Mouse (Mus musculus): ENCODE measurements around the gene Vps11.
"Not testable (repeated sequence)": the region's sequence is repeated elsewhere in the genome, so short reads cannot be mapped to it uniquely, and the experiment has no call there.

DNA sequence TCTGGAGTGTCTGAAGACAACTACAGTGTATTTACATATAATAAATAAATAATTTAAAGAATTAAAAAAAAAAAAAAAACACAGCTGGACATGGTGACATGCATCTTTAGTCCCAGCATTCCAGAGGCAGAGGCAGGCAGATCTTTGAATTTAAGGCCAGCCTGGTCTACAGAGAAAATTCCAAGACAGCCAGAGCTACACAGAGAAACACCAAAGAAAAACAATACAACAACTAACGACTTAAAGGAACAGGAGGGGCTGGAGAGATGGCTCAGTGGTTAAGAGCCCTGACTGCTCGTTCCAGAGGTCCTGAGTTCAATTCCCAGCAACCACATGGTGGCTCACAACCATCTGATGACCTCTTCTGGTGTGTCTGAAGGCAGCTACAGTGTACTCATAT is 15.9 kb upstream of the Vps11 start:
- not testable (repeated sequence) for TF ChIP-seq CTCF, EP300 (IDR thresholded peaks at IDR 0.05; ENCODE audit: low read depth)

Data from heart, postnatal 0 days (tissue).